Mouse (Mus musculus) myocyte (in vitro differentiated cells): ENCODE measurements around the gene Vwa8. TPM values are rescaled to one million over a fixed set of nuclear protein-coding genes. Genes with fewer than 3 reads are reported as not detected.
A peak's percentile ranks its signal among the peaks of the same experiment; 100 is the strongest.
"Not testable (repeated sequence)": the region's sequence is repeated elsewhere in the genome, so short reads cannot be mapped to it uniquely, and the experiment has no call there.

Experiments
- H3K27me3 ChIP-seq: one replicate; pipeline ENCODE4 v1.6.1; 2011; ENCODE audit not compliant: control insufficient read depth, insufficient read depth, insufficient read length
- H3K36me3 ChIP-seq: one replicate; pipeline ENCODE4 v1.6.1; 2011; ENCODE audit not compliant: control insufficient read depth, insufficient read depth
- H3K4me2 ChIP-seq: one replicate; pipeline ENCODE4 v1.6.1; 2011; ENCODE audit warnings: low read depth, control low read depth
- H3K4me3 ChIP-seq: one replicate; pipeline ENCODE4 v1.5.1; 2011; ENCODE audit warnings: mild to moderate bottlenecking, control low read depth, moderate library complexity
- H3K79me2 ChIP-seq: one replicate; pipeline ENCODE4 v1.6.1; 2011; ENCODE audit not compliant: control insufficient read depth, insufficient read depth
- H3ac ChIP-seq: one replicate; pipeline ENCODE4 v1.6.1; 2011; ENCODE audit not compliant: control insufficient read depth, insufficient read length
- CEBPB ChIP-seq: IDR thresholded peaks from 2 replicates; pipeline ENCODE4 v1.6.1; 2011; ENCODE audit warnings: mild to moderate bottlenecking, moderate library complexity; ENCODE audit not compliant: poor library complexity, insufficient read depth, severe bottlenecking
- E2F4 ChIP-seq: IDR thresholded peaks from one replicate; pipeline ENCODE4 v1.6.1; 2011; ENCODE audit warnings: mild to moderate bottlenecking, control low read depth, moderate library complexity; ENCODE audit not compliant: insufficient read depth
- MAX ChIP-seq: IDR thresholded peaks from one replicate; pipeline ENCODE4 v1.6.1; 2011; ENCODE audit warnings: low read depth, mild to moderate bottlenecking, control low read depth
- MYOD1 ChIP-seq, 3 experiments: IDR thresholded peaks; one replicate each; pipeline ENCODE4 v1.6.1; 2011; ENCODE audit warnings: control low read depth in 2 of 3, low read depth in 2 of 3, mild to moderate bottlenecking in 2 of 3, moderate library complexity in 1 of 3; ENCODE audit not compliant: insufficient read length in 2 of 3, control insufficient read depth in 1 of 3
- MYOG ChIP-seq, 3 experiments: IDR thresholded peaks; one replicate each; pipeline ENCODE4 v1.6.1; 2011; ENCODE audit warnings: control low read depth in 2 of 3, low read depth in 2 of 3, mild to moderate bottlenecking in 2 of 3; ENCODE audit not compliant: insufficient read length in 2 of 3, control insufficient read depth in 1 of 3, insufficient read depth in 1 of 3
- POLR2A ChIP-seq: IDR thresholded peaks from one replicate; pipeline ENCODE4 v1.6.1; 2011; ENCODE audit warnings: low read depth, mild to moderate bottlenecking, control low read depth, moderate library complexity; ENCODE audit not compliant: insufficient read length
- POLR2AphosphoS2 ChIP-seq: IDR thresholded peaks from one replicate; pipeline ENCODE4 v1.6.1; 2011; ENCODE audit warnings: low read depth, control low read depth; ENCODE audit not compliant: insufficient read length
- REST ChIP-seq: IDR thresholded peaks from one replicate; pipeline ENCODE4 v1.6.1; 2011; ENCODE audit warnings: mild to moderate bottlenecking, control low read depth, moderate library complexity; ENCODE audit not compliant: insufficient read depth, insufficient read length
- SRF ChIP-seq: IDR thresholded peaks from one replicate; pipeline ENCODE4 v1.6.1; 2011; ENCODE audit warnings: low read depth; ENCODE audit not compliant: control insufficient read depth, insufficient read length
- TCF12 ChIP-seq: IDR thresholded peaks from one replicate; pipeline ENCODE4 v1.6.1; 2011; ENCODE audit warnings: mild to moderate bottlenecking, control low read depth; ENCODE audit not compliant: poor library complexity, insufficient read depth, severe bottlenecking
- USF1 ChIP-seq: IDR thresholded peaks from one replicate; pipeline ENCODE4 v1.6.1; 2011; ENCODE audit warnings: low read depth, mild to moderate bottlenecking, control low read depth, moderate library complexity
- polyA plus RNA-seq: library from polyadenylated mRNA; unstranded; fragments of >200 nt; fragmentation: generic; extraction: Trizol; gene quantifications from one replicate; pipeline ENCODE4 v1.2.1, GENCODE M21; 2012; ENCODE audit warnings: missing spikeins

Vwa8 gene
- polyA plus RNA-seq, 1 experiment: 20.1 TPM

DNA sequence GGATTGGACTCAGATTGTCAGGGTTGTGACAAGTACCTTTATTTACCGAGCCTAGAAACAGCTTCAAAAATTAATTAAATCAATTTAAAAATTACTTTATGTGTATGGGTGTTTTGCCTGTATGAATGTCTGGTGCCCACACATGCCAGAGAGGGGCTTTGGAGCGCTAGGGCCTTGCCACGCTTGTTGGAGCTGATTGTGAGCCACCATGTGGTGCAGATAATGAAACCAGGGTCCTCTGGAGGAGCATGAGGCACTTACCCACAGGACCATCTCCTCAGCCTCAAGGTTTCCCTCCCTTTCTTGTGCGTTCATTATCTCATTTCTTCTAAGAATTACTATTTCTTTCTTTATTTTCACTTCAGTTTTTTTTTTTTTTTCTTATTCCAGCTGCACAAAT, 32.0 kb downstream of the Vwa8 start:
- Histone ChIP-seq H3K36me3 (no peaks in the 10 kb centered on the region), H3ac (no peak overlapping the region), H3K27me3 (no peaks in the 10 kb centered on the region), H3K4me3 (no peak overlapping the region), H3K79me2 (no peaks in the 10 kb centered on the region), H3K4me2 (no peak overlapping the region)
- TF ChIP-seq USF1 (no peak), E2F4 (no peak), MAX (no peak), POLR2AphosphoS2 (no peak), TCF12 (no peak), MYOG (IDR thresholded peaks at IDR 0.05; ENCODE audit: control insufficient read depth in 1 of 3, insufficient read depth in 1 of 3, insufficient read length in 2 of 3, low read depth in 2 of 3) (no peak), POLR2A (no peak), REST (no peak)

- no peak overlapping the region for H3K4me3 ChIP-seq
- H3ac ChIP-seq: no peak overlapping the region
- no peaks in the 10 kb centered on the region for H3K27me3 ChIP-seq
- no peaks in the 10 kb centered on the region for H3K36me3 ChIP-seq
- H3K4me2 ChIP-seq: no peak overlapping the region
- no peaks in the 10 kb centered on the region for H3K79me2 ChIP-seq
- TF ChIP-seq CEBPB (no peak), POLR2A (no peak), REST (no peak), TCF12 (no peak), E2F4 (no peak), MYOG (IDR thresholded peaks at IDR 0.05; ENCODE audit: control insufficient read depth in 1 of 3, insufficient read depth in 1 of 3, insufficient read length in 2 of 3, low read depth in 2 of 3) (no peak), USF1 (no peak)
Observed at GRCm38 (mm10) chr14:78881563-78881962, 32.7 kb downstream of the Vwa8 start.

DNA sequence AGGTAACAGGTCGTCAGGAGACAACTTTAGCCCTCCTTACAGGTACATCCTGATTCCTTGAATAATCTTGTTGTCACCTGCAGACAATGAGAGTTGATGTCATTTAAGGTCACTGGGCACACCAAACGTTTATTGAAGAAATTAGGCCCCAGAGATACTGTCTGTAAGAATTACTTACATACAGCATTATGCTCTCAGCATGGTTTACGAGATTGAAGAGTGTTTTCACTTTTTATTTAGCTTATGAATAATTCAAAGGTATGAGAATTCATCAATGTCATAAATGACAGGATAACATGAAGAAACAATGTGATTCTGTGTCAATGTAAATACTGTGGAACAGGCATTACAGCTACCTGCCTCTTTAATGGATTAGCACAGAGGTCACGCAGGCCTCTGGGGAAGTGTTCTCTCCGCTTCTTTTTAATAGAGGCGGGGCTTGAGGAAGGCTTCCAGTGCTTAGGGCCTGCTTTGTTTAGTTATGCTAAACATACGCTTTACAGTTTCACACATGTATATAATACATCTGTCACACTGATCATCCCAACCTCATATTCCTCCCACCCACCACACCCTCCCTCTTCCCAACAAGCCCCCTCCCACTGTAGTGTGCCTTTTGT, 37.2 kb downstream of the Vwa8 start:
- Histone ChIP-seq H3K36me3 (no peaks in the 10 kb centered on the region), H3K4me3 (no peak overlapping the region), H3K4me2 (no peak overlapping the region), H3K27me3 (no peaks in the 10 kb centered on the region), H3ac (no peak overlapping the region), H3K79me2 (no peaks in the 10 kb centered on the region)
- TF ChIP-seq MYOG (IDR thresholded peaks at IDR 0.05; ENCODE audit: control insufficient read depth in 1 of 3, insufficient read depth in 1 of 3, insufficient read length in 2 of 3, low read depth in 2 of 3) (no peak), POLR2AphosphoS2 (no peak), MAX (no peak), TCF12 (no peak), SRF (no peak), POLR2A (no peak)

DNA sequence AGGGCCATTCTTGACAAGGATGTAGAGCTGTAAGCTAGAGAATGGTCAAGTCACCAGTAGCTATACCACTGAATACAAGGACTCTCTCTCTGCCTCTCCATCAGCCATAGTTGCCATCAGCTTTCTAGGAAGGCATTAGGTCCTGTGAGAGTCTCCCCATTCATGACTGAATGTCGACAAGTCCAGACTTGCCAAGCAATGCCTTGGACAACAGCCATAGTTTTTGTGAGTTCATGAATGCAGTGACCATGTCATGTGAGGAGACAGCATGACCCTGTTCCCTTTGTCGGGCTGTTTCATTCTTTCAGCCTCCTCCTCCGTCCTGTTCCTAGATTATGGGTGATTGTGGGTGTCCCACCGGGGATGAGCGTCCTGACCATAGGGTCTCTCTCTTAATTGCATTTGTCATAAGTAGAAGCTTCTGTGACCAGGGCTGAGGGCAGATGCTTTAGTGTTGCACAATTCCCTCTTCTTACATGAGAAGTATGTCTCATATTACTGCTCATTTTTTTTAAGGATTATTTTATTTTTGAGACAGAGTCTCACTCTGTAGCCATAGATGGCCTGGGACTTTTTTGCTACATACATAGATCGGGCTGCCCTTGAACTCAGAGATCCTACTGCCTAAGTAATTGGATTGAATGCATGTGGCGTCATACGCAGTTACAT, 37.8 kb downstream of the Vwa8 start:
- H3K27me3 ChIP-seq: no peaks in the 10 kb centered on the region
- H3K79me2 ChIP-seq: no peaks in the 10 kb centered on the region
- TF ChIP-seq CEBPB: peak; percentile 73
- no peak for TF ChIP-seq POLR2A
- no peaks in the 10 kb centered on the region for H3K36me3 ChIP-seq
- H3ac ChIP-seq: no peak overlapping the region
- no peak overlapping the region for H3K4me3 ChIP-seq
- no peak overlapping the region for H3K4me2 ChIP-seq

DNA sequence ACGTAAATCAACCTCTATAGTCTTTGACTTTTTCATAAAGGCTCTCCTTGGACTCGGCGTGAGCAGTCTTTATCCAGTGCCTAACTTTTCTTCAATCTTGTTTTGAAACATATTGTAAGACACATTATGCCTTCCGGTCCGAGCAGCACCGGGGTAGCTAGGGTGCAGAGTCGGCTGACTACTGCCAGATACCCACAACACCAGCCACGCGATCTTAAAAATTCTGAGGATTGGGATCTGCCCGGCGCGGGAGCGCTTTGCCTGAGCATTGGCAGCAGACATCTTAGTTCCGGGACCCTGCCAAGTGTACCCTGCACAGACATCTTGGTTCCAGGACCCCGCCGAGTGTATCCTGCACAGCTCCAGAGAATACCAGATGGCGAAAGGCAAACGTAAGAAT, 38.6 kb downstream of the Vwa8 start:
- not testable (repeated sequence) for H3K36me3 ChIP-seq, H3K27me3 ChIP-seq, H3ac ChIP-seq, H3K4me2 ChIP-seq, H3K79me2 ChIP-seq, H3K4me3 ChIP-seq

GRCm38 (mm10) chr14:78895496-78895895, 46.6 kb downstream of the Vwa8 start:
- no peaks in the 10 kb centered on the region for H3K27me3 ChIP-seq
- no peaks in the 10 kb centered on the region for H3K36me3 ChIP-seq
- no peak for TF ChIP-seq E2F4
- no peak for TF ChIP-seq REST
- TF ChIP-seq POLR2AphosphoS2: no peak
- TF ChIP-seq POLR2A: no peak
- TF ChIP-seq MYOD1 (IDR thresholded peaks at IDR 0.05; ENCODE audit: control insufficient read depth in 1 of 3, insufficient read length in 2 of 3, low read depth in 2 of 3): no peak
- no peak for TF ChIP-seq MYOG (IDR thresholded peaks at IDR 0.05; ENCODE audit: control insufficient read depth in 1 of 3, insufficient read depth in 1 of 3, insufficient read length in 2 of 3, low read depth in 2 of 3)
- TF ChIP-seq USF1: no peak
- H3ac ChIP-seq: no peak overlapping the region
- no peak overlapping the region for H3K4me2 ChIP-seq
- no peak overlapping the region for H3K4me3 ChIP-seq
- no peaks in the 10 kb centered on the region for H3K79me2 ChIP-seq
